Mouse (Mus musculus) forebrain, embryonic 16.5 days (tissue): ENCODE results near the gene Hdgfl1. TPM values are rescaled to one million over a fixed set of nuclear protein-coding genes. Genes with fewer than 3 reads are reported as not detected.

ENCODE experiments used
- ATAC-seq: fragments of 200-750 bp; cut with Nextera tagmentation; 2 replicates; pipeline ENCODE4 v1.8.0; 2017; ENCODE audit warnings: mild to moderate bottlenecking, moderate library complexity
- H3K27ac ChIP-seq: fragments of 300-500 bp; sonication (generic); 2 replicates; pipeline ENCODE4 v1.5.1; 2014; ENCODE audit warnings: low read length, control low read depth
- H3K27me3 ChIP-seq: fragments of 300-500 bp; sonication (generic); replicated peaks from 2 replicates; pipeline ENCODE4 v1.6.1; 2014; ENCODE audit warnings: low read length; ENCODE audit not compliant: control insufficient read depth, insufficient read depth
- H3K36me3 ChIP-seq: fragments of 300-500 bp; sonication (generic); 2 replicates; pipeline ENCODE4 v1.6.1; 2014; ENCODE audit not compliant: control insufficient read depth, insufficient read depth
- H3K4me1 ChIP-seq: fragments of 300-500 bp; sonication (generic); replicated peaks from 2 replicates; pipeline ENCODE4 v1.6.1; 2014; ENCODE audit warnings: low read length; ENCODE audit not compliant: control insufficient read depth, insufficient read depth
- H3K4me2 ChIP-seq: fragments of 300-500 bp; sonication (generic); 2 replicates; pipeline ENCODE4 v1.6.1; 2014; ENCODE audit warnings: mild to moderate bottlenecking, low read length, control low read depth
- H3K4me3 ChIP-seq: fragments of 300-500 bp; sonication (generic); replicated peaks from 2 replicates; pipeline ENCODE4 v1.5.1; 2014; ENCODE audit warnings: mild to moderate bottlenecking, low read length, control low read depth
- H3K9ac ChIP-seq: fragments of 300-500 bp; sonication (generic); replicated peaks from 2 replicates; pipeline ENCODE4 v1.6.1; 2014; ENCODE audit warnings: low read depth, low read length, control low read depth
- H3K9me3 ChIP-seq: fragments of 300-500 bp; sonication (generic); 2 replicates; pipeline ENCODE4 v1.6.1; 2016; ENCODE audit warnings: low read length; ENCODE audit not compliant: control insufficient read depth
- WGBS: fragments of 180-500 bp; shearing (Covaris S2); extraction: QIAGEN DNeasy Blood & Tissue Kit; methylation state at CpG from one replicate; pipeline ENCODE4 v1.1.7; 2014; 5-methylcytosine and 5-hydroxymethylcytosine counted together
- polyA plus RNA-seq: library from polyadenylated mRNA; unstranded; fragments of >200 nt; fragmentation: Nextera tagmentation; extraction: Ambion mirVana; gene quantifications from 2 replicates; pipeline ENCODE4 v1.2.1, GENCODE M21; 2015

Gene Hdgfl1
- not detected in 2 replicates for polyA plus RNA-seq

GRCm38 (mm10) chr13:26769955-26770354 is at the start of gene Hdgfl1:
TSS of gene Hdgfl1 (minus strand) at chr13:26770165.
- no peak within 1 kb of the TSS for H3K4me3 ChIP-seq
- no peak for ATAC-seq
- H3K4me1 ChIP-seq: no peaks in the 10 kb centered on the region
- no peak within 1 kb of the TSS for H3K9ac ChIP-seq
- no peaks in the 10 kb centered on the region for H3K9me3 ChIP-seq
- H3K27ac ChIP-seq: no peak within 1 kb of the TSS
- 95% methylated on average over 16 of the region's 16 CpGs for WGBS
- H3K27me3 ChIP-seq: no peaks in the 10 kb centered on the region
- no peak within 1 kb of the TSS for H3K4me2 ChIP-seq
- H3K36me3 ChIP-seq: no peaks in the 10 kb centered on the region

GRCm38 (mm10) chr13:26795460-26795859 is 25.5 kb upstream of the Hdgfl1 start:
- no peak for ATAC-seq
- Histone ChIP-seq H3K27ac (no peak overlapping the region), H3K36me3 (no peaks in the 10 kb centered on the region), H3K9ac (no peak overlapping the region), H3K27me3 (no peaks in the 10 kb centered on the region), H3K4me2 (no peak overlapping the region), H3K4me3 (no peak overlapping the region), H3K4me1 (no peaks in the 10 kb centered on the region), H3K9me3 (no peaks in the 10 kb centered on the region; the same call in 1 of the 2 replicates)
- 91% methylated on average over 3 of the region's 3 CpGs for WGBS

GRCm38 (mm10) chr13:26769424-26769823 is 541 bp downstream of the Hdgfl1 start:
- no peak overlapping the region for H3K4me2 ChIP-seq
- no peak for ATAC-seq
- H3K9ac ChIP-seq: no peak overlapping the region
- H3K27ac ChIP-seq: no peak overlapping the region
- no peaks in the 10 kb centered on the region for H3K4me1 ChIP-seq
- no peaks in the 10 kb centered on the region for H3K27me3 ChIP-seq
- H3K36me3 ChIP-seq: no peaks in the 10 kb centered on the region
- no peaks in the 10 kb centered on the region for H3K9me3 ChIP-seq
- no peak overlapping the region for H3K4me3 ChIP-seq
- WGBS: 94% methylated on average over 15 of the region's 15 CpGs

- Histone ChIP-seq H3K9ac (no peak overlapping the region), H3K36me3 (no peaks in the 10 kb centered on the region), H3K27me3 (no peaks in the 10 kb centered on the region), H3K27ac (no peak overlapping the region), H3K4me2 (no peak overlapping the region), H3K4me1 (peaks cover 6% of the 10 kb centered on the region), H3K4me3 (no peak overlapping the region), H3K9me3 (no peaks in the 10 kb centered on the region)
- 26% methylated on average over 12 of the region's 12 CpGs for WGBS
- no peak for ATAC-seq
Observed at GRCm38 (mm10) chr13:26761966-26762803, 7.8 kb downstream of the Hdgfl1 start.

- no peak overlapping the region for H3K27ac ChIP-seq
- ATAC-seq: no peak
Observed at GRCm38 (mm10) chr13:26752863-26753262, 17.1 kb downstream of the Hdgfl1 start.

GRCm38 (mm10) chr13:26752414-26752813 is 17.6 kb downstream of the Hdgfl1 start:
- WGBS: 76% methylated on average over 1 of the region's 1 CpGs
- Histone ChIP-seq H3K36me3 (no peaks in the 10 kb centered on the region), H3K4me3 (no peak overlapping the region), H3K4me2 (no peak overlapping the region), H3K27me3 (no peaks in the 10 kb centered on the region), H3K4me1 (peaks cover 3% of the 10 kb centered on the region; the same call in 1 of the 2 replicates), H3K27ac (no peak overlapping the region), H3K9me3 (no peaks in the 10 kb centered on the region), H3K9ac (no peak overlapping the region)
- ATAC-seq: no peak

More at GRCm38 (mm10) chr13:26752863-26753262, 17.1 kb downstream of the Hdgfl1 start:
- H3K27me3 ChIP-seq: no peaks in the 10 kb centered on the region
- no peak overlapping the region for H3K4me3 ChIP-seq
- no peak overlapping the region for H3K9ac ChIP-seq
- peaks cover 3% of the 10 kb centered on the region; the same call in 1 of the 2 replicates for H3K4me1 ChIP-seq
- H3K9me3 ChIP-seq: no peaks in the 10 kb centered on the region
- no peaks in the 10 kb centered on the region for H3K36me3 ChIP-seq
- H3K4me2 ChIP-seq: no peak overlapping the region

- Histone ChIP-seq H3K27ac (peak overlapping the region; percentile 39; the same call in 1 of the 2 replicates), H3K4me3 (no peak overlapping the region), H3K9me3 (no peaks in the 10 kb centered on the region), H3K4me2 (no peak overlapping the region), H3K4me1 (no peaks in the 10 kb centered on the region), H3K9ac (no peak overlapping the region), H3K27me3 (no peaks in the 10 kb centered on the region), H3K36me3 (no peaks in the 10 kb centered on the region)
- 28% methylated on average over 2 of the region's 2 CpGs for WGBS
- ATAC-seq: peak; percentile 89
Observed at GRCm38 (mm10) chr13:26745760-26746457, 24.1 kb downstream of the Hdgfl1 start.

GRCm38 (mm10) chr13:26745059-26745759 is 24.8 kb downstream of the Hdgfl1 start:
- Histone ChIP-seq H3K9ac (no peak overlapping the region), H3K27ac (peak overlapping the region; percentile 39; the same call in 1 of the 2 replicates), H3K4me1 (no peaks in the 10 kb centered on the region), H3K4me3 (no peak overlapping the region), H3K36me3 (no peaks in the 10 kb centered on the region), H3K27me3 (no peaks in the 10 kb centered on the region), H3K4me2 (no peak overlapping the region), H3K9me3 (no peaks in the 10 kb centered on the region)
- WGBS: 47% methylated on average over 5 of the region's 5 CpGs
- peak; percentile 18; the same call in 1 of the 2 replicates for ATAC-seq

GRCm38 (mm10) chr13:26744068-26744467 is 25.9 kb downstream of the Hdgfl1 start:
- no peak overlapping the region for H3K27ac ChIP-seq
- ATAC-seq: no peak
- H3K4me2 ChIP-seq: no peak overlapping the region
- no peaks in the 10 kb centered on the region for H3K4me1 ChIP-seq
- H3K27me3 ChIP-seq: no peaks in the 10 kb centered on the region
- no peak overlapping the region for H3K9ac ChIP-seq
- H3K4me3 ChIP-seq: no peak overlapping the region
- H3K9me3 ChIP-seq: no peaks in the 10 kb centered on the region
- WGBS: 28% methylated on average over 1 of the region's 1 CpGs
- H3K36me3 ChIP-seq: no peaks in the 10 kb centered on the region
